Mouse (Mus musculus) MEL (cell line): ENCODE data around the gene Esam. TPM values are rescaled to one million over a fixed set of nuclear protein-coding genes. Genes with fewer than 3 reads are reported as not detected.

Experiments used
- DNase-seq: peaks from one replicate; pipeline ENCODE4 v3.0.0; 2011; ENCODE audit warnings: low read depth, low spot score
- H3K27ac ChIP-seq: 2 replicates; pipeline ENCODE4 v1.5.1; 2012; ENCODE audit warnings: low read depth, mild to moderate bottlenecking, control low read depth, low read length, moderate library complexity; ENCODE audit not compliant: control insufficient read depth
- H3K27me3 ChIP-seq, 2 experiments: fragments of 150-350 bp in 1 of 2; sonication (generic) in 1 of 2; 2 replicates each; pipeline ENCODE4 v1.6.1; 2012; ENCODE audit warnings: low read length in 2 of 2, mild to moderate bottlenecking in 2 of 2, improper control_type of control experiment in 1 of 2, moderate library complexity in 1 of 2; ENCODE audit not compliant: insufficient read depth in 2 of 2, control insufficient read depth in 1 of 2
- H3K36me3 ChIP-seq, 2 experiments: 2 replicates each; pipeline ENCODE4 v1.6.1; 2012 to 2014; ENCODE audit warnings: low read length in 2 of 2, improper control_type of control experiment in 1 of 2, inconsistent platforms in 1 of 2, mild to moderate bottlenecking in 1 of 2; ENCODE audit not compliant: insufficient read depth in 2 of 2, control insufficient read depth in 1 of 2
- H3K4me1 ChIP-seq, 2 experiments: fragments of 150-350 bp in 1 of 2; sonication (generic) in 1 of 2; 2 replicates each; pipeline ENCODE4 v1.6.1; 2012; ENCODE audit warnings: low read length in 2 of 2, improper control_type of control experiment in 1 of 2, mild to moderate bottlenecking in 1 of 2; ENCODE audit not compliant: insufficient read depth in 2 of 2, control insufficient read depth in 1 of 2
- H3K4me3 ChIP-seq, 2 experiments: fragments of 150-350 bp in 1 of 2; sonication (generic) in 1 of 2; 2 replicates each; pipeline ENCODE4 v1.5.1; 2012; ENCODE audit warnings: low read depth in 2 of 2, low read length in 2 of 2, mild to moderate bottlenecking in 2 of 2, moderate library complexity in 2 of 2, control low read depth in 1 of 2, improper control_type of control experiment in 1 of 2; ENCODE audit not compliant: control insufficient read depth in 1 of 2, insufficient read depth in 1 of 2
- H3K79me2 ChIP-seq: 2 replicates; pipeline ENCODE4 v1.6.1; 2012; ENCODE audit warnings: mild to moderate bottlenecking, low read length, moderate library complexity; ENCODE audit not compliant: control insufficient read depth, poor library complexity, insufficient read depth
- H3K9ac ChIP-seq: 2 replicates; pipeline ENCODE4 v1.6.1; 2012; ENCODE audit warnings: low read depth, mild to moderate bottlenecking, control low read depth, low read length, moderate library complexity; ENCODE audit not compliant: control insufficient read depth, poor library complexity, severe bottlenecking
- H3K9me3 ChIP-seq: fragments of 150-350 bp; sonication (generic); replicated peaks from 2 replicates; pipeline ENCODE4 v1.6.1; 2012; ENCODE audit warnings: mild to moderate bottlenecking, low read length, improper control_type of control experiment, moderate library complexity; ENCODE audit not compliant: insufficient read depth
- BHLHE40 ChIP-seq: IDR thresholded peaks from 2 replicates; pipeline ENCODE4 v1.6.1; 2012; ENCODE audit warnings: low read depth, mild to moderate bottlenecking, inconsistent platforms, low read length, improper control_type of control experiment, borderline replicate concordance
- CHD1 ChIP-seq: IDR thresholded peaks from 2 replicates; pipeline ENCODE4 v1.6.1; 2012; ENCODE audit warnings: low read depth, mild to moderate bottlenecking, inconsistent platforms, low read length, improper control_type of control experiment
- CHD2 ChIP-seq: IDR thresholded peaks from 2 replicates; pipeline ENCODE4 v1.6.1; 2011; ENCODE audit warnings: low read length, improper control_type of control experiment
- CTCF ChIP-seq, 3 experiments: IDR thresholded peaks in 2 of 3; conservative IDR thresholded peaks in 1 of 3; 2 replicates each; pipeline ENCODE4 v1.5.1; 2011 to 2012; ENCODE audit warnings: low read length in 3 of 3, low read depth in 2 of 3, mild to moderate bottlenecking in 2 of 3, improper control_type of control experiment in 1 of 3, inconsistent platforms in 1 of 3, mixed read lengths in 1 of 3, moderate library complexity in 1 of 3; ENCODE audit not compliant: control insufficient read depth in 1 of 3, insufficient read depth in 1 of 3, poor library complexity in 1 of 3, severe bottlenecking in 1 of 3
- EP300 ChIP-seq, 2 experiments: IDR thresholded peaks; 2 replicates each; pipeline ENCODE4 v1.6.1; 2011; ENCODE audit warnings: improper control_type of control experiment in 2 of 2, low read length in 2 of 2, low read depth in 1 of 2, mild to moderate bottlenecking in 1 of 2
- ETS1 ChIP-seq: IDR thresholded peaks from 2 replicates; pipeline ENCODE4 v1.6.1; 2012; ENCODE audit warnings: low read depth, mild to moderate bottlenecking, inconsistent platforms, low read length, improper control_type of control experiment, moderate library complexity
- GATA1 ChIP-seq: IDR thresholded peaks from 2 replicates; pipeline ENCODE4 v1.6.1; 2011; ENCODE audit warnings: low read depth, low read length, improper control_type of control experiment
- MAX ChIP-seq: IDR thresholded peaks from 2 replicates; pipeline ENCODE4 v1.6.1; 2011; ENCODE audit warnings: low read length, improper control_type of control experiment
- MEF2A ChIP-seq: IDR thresholded peaks from 2 replicates; pipeline ENCODE4 v1.6.1; 2014; ENCODE audit warnings: low read depth, mild to moderate bottlenecking, inconsistent platforms, low read length, improper control_type of control experiment; ENCODE audit not compliant: poor library complexity, insufficient replicate concordance, severe bottlenecking; ENCODE audit errors: extremely low read depth
- MYB ChIP-seq: IDR thresholded peaks from 2 replicates; pipeline ENCODE4 v1.6.1; 2011; ENCODE audit warnings: mild to moderate bottlenecking, low read depth, low read length, improper control_type of control experiment
- MYC ChIP-seq: IDR thresholded peaks from 2 replicates; pipeline ENCODE4 v1.6.1; 2011; ENCODE audit warnings: low read depth, mild to moderate bottlenecking, low read length, improper control_type of control experiment, moderate library complexity
- NELFE ChIP-seq: IDR thresholded peaks from 2 replicates; pipeline ENCODE4 v1.6.1; 2011; ENCODE audit warnings: low read depth, low read length, improper control_type of control experiment
- POLR2A ChIP-seq, 2 experiments: IDR thresholded peaks; 2 replicates each; pipeline ENCODE4 v1.6.1; 2011 to 2012; ENCODE audit warnings: low read length in 2 of 2, mild to moderate bottlenecking in 2 of 2, control low read depth in 1 of 2, improper control_type of control experiment in 1 of 2, low read depth in 1 of 2, moderate library complexity in 1 of 2; ENCODE audit not compliant: control insufficient read depth in 1 of 2, insufficient read depth in 1 of 2, poor library complexity in 1 of 2
- RAD21 ChIP-seq: IDR thresholded peaks from 2 replicates; pipeline ENCODE4 v1.6.1; 2011; ENCODE audit warnings: mild to moderate bottlenecking, low read depth, low read length, improper control_type of control experiment
- RCOR1 ChIP-seq: IDR thresholded peaks from 2 replicates; pipeline ENCODE4 v1.6.1; 2012; ENCODE audit warnings: low read depth, mild to moderate bottlenecking, inconsistent platforms, low read length, improper control_type of control experiment
- SIN3A ChIP-seq: IDR thresholded peaks from 2 replicates; pipeline ENCODE4 v1.6.1; 2012; ENCODE audit warnings: low read length, improper control_type of control experiment, inconsistent platforms
- TBP ChIP-seq: IDR thresholded peaks from 2 replicates; pipeline ENCODE4 v1.8.0; 2011; ENCODE audit warnings: low read depth, low read length, improper control_type of control experiment
- TCF12 ChIP-seq: IDR thresholded peaks from 2 replicates; pipeline ENCODE4 v1.6.1; 2014; ENCODE audit warnings: low read depth, mild to moderate bottlenecking, inconsistent platforms, low read length, improper control_type of control experiment, moderate library complexity
- UBTF ChIP-seq: IDR thresholded peaks from 2 replicates; pipeline ENCODE4 v1.6.1; 2012; ENCODE audit warnings: low read depth, mild to moderate bottlenecking, inconsistent platforms, low read length, improper control_type of control experiment, moderate library complexity, borderline replicate concordance; ENCODE audit not compliant: insufficient read depth
- polyA plus RNA-seq, 2 experiments: library from polyadenylated mRNA; stranded (reverse) in 1 of 2; unstranded in 1 of 2; fragments of >175 nt in 1 of 2; fragments of >200 nt in 1 of 2; gene quantifications; 2 replicates each; pipeline versions ENCODE4 v1.2.1 to v1.2.4; 2012; ENCODE audit warnings: low replicate concordance in 2 of 2, low read depth in 1 of 2; ENCODE audit not compliant: insufficient read length in 2 of 2, insufficient read depth in 1 of 2, missing spikeins in 1 of 2
- total RNA-seq: library from RNA; depleted of rRNA; stranded (reverse); fragments of 300-350 nt; gene quantifications from 2 replicates; pipeline ENCODE4 v1.2.3, GENCODE M21; 2012

Gene Esam
- total and polyA plus RNA-seq, 3 experiments: 0.23 to 0.89 TPM; not detected in 1

DNA sequence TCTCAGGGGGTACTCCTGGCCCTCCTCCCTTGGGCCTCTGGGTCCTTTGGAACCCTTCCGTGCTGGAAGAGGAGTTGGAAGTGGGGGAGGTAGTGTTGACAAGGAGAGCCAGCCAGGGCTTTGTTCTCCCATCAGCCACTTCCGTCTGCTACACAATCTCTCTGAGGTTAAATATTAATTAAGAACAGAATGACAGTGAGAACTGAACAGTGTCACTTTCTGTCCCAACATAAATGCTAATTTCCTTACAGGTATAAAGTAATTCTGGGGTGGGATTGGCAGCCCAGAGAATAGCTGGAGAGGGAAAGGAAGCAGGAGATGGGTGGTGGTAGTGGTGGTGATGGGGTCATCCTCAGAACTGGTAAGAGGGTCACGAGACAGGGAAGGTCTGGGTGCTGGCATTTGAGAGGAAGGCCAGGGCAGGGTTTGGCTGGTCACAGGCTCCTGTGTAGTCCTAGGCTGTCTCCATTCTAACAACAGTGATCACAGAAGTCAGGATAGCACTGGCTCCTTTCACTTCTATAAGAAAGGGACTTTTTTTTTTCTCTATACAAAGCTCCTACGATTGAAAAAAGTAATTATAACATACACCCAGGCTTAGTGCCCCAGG lies 40.8 kb downstream of the Esam start:
- Histone ChIP-seq H3K4me1 (peaks cover 48 to 64% of the 10 kb centered on the region in 2 experiments), H3K79me2 (no peaks in the 10 kb centered on the region), H3K27me3 (no peaks in the 10 kb centered on the region), H3K27ac (peak overlapping the region; percentile 83), H3K4me3 (peak overlapping the region; percentile 54 to 72), H3K9ac (peak overlapping the region; percentile 67), H3K36me3 (peaks cover 0 to 73% of the 10 kb centered on the region in 2 experiments; a peak in 2 of 4 replicates), H3K9me3 (no peaks in the 10 kb centered on the region)
- peak; percentile 34 for DNase-seq
- TF ChIP-seq NELFE: no peak
- no peak for TF ChIP-seq RAD21
- TF ChIP-seq TCF12: 0 out of 2 replicates have a peak, but pooled peaks have one; percentile 1
- TF ChIP-seq MYB: no peak
- TF ChIP-seq ETS1: no peak

DNA sequence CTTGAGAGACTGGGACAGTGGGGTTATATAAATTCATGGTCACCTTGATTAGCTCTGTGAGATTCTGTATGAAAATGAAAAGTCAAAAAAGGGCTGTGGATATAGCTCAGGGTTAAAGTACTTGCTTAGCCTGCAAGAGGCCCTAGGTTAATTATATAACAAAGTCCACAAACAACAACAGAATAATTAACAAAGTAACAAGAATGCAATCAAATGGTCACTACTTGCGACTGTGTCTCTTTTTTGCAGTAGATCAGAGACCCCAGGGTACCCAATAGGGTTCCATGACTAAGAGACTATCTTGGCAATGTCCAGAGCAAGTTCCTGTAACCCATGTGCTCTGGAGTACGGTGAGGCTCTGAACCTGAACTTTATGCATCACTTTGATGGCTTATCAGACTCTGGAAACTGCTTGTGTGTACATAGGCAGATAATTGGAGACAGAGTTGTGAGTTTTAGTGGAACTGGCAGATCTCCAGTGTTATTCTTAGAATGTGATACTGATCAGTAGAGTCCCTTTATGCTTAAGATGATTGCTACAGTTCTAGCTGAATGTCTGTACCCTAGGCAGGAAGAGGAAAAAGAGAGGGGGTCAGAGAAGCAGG lies 41.5 kb downstream of the Esam start:
- Histone ChIP-seq H3K4me1 (peaks cover 50 to 62% of the 10 kb centered on the region in 2 experiments), H3K36me3 (peaks cover 0 to 72% of the 10 kb centered on the region in 2 experiments; a peak in 2 of 4 replicates), H3K27me3 (no peaks in the 10 kb centered on the region), H3K4me3 (no peak overlapping the region), H3K9ac (peak overlapping the region; percentile 67; the same call in 1 of the 2 replicates), H3K9me3 (no peaks in the 10 kb centered on the region), H3K27ac (peak overlapping the region; percentile 40), H3K79me2 (no peaks in the 10 kb centered on the region)
- peak; percentile 59 for DNase-seq
- TF ChIP-seq MYB (no peak), MAX (peak; percentile 69), EP300 (IDR thresholded peaks at IDR 0.05; ENCODE audit: low read depth in 1 of 2, low read length in 2 of 2) (peak; percentile 69 to 71; a peak in 3 of 4 replicates), CHD2 (no peak), CHD1 (no peak), BHLHE40 (peak; percentile 35; the same call in 1 of the 2 replicates), TCF12 (peak; percentile 79), ETS1 (peak; percentile 84), MYC (peak; percentile 73; the same call in 1 of the 2 replicates), CTCF (IDR thresholded peaks at IDR 0.05 in 2 of 3, conservative IDR thresholded peaks at IDR 0.05 in 1 of 3; ENCODE audit: control insufficient read depth in 1 of 3, insufficient read depth in 1 of 3, low read depth in 2 of 3, low read length in 3 of 3, poor library complexity in 1 of 3, severe bottlenecking in 1 of 3) (no peak), TBP (no peak), MEF2A (peak; percentile 86; the same call in 1 of the 2 replicates), RCOR1 (0 out of 2 replicates have a peak, but pooled peaks have one; percentile 28), GATA1 (peak; percentile 85), SIN3A (peak; percentile 43), UBTF (no peak), POLR2A (IDR thresholded peaks at IDR 0.05; ENCODE audit: control insufficient read depth in 1 of 2, insufficient read depth in 1 of 2, low read depth in 1 of 2, low read length in 2 of 2, poor library complexity in 1 of 2) (no peak), NELFE (no peak)
